Mouse (Mus musculus) spleen, embryonic (tissue): ENCODE results near the gene Rinl.

Experiments
- CTCF ChIA-PET: fragments of 350-600 bp; sonication (Branson Sonifier 250); formaldehyde crosslinking; loops from one replicate; lab custom pipeline; 2022; lab: Charles Lee

The Rinl gene

DNA sequence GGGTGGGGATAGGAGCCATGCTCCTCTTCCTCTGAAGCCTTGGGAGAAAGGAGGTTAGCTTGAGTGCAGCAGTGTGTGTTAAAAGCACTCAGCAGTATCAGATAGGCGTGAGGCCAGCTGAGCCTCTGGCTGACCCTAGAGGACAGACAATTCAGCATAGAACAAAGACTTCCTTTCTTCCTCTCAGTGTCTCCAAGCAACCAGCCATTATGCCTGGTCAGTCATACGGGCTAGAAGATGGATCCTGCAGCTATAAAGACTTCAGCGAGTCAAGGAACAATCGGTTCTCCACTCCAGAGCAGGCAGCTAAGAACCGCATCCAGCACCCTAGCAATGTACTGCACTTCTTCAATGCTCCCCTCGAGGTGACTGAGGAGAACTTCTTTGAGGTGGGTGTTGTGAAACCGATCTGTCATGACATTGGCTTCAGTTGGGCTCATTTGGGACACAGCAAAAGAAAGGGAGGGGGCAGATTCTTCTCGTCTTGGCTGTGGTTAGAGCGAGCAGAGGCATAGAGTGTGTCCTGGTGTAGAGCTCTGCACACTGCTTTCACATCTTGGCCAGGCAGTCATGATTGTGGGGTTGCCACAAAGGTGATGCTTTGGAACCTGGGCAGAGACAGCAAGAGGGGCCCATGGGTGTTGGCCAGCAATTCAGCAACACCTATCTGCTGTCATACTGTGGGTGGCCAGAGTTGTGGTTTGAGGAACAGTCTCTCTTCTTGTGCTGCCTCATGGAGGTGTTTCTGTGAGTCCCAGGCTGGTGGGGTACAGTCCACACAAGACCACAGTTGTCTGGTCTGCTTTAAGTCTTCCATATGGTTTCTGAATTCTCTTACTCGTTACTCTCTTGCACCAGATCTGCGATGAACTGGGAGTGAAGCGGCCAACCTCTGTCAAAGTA lies 31.8 kb downstream of the Rinl start:
- CTCF ChIA-PET, result interaction anchor here (0.7 kb wide), 1 partner anchor 23 kb away, joined by 3 read pairs; no protein-coding TSS in a partner anchor

DNA sequence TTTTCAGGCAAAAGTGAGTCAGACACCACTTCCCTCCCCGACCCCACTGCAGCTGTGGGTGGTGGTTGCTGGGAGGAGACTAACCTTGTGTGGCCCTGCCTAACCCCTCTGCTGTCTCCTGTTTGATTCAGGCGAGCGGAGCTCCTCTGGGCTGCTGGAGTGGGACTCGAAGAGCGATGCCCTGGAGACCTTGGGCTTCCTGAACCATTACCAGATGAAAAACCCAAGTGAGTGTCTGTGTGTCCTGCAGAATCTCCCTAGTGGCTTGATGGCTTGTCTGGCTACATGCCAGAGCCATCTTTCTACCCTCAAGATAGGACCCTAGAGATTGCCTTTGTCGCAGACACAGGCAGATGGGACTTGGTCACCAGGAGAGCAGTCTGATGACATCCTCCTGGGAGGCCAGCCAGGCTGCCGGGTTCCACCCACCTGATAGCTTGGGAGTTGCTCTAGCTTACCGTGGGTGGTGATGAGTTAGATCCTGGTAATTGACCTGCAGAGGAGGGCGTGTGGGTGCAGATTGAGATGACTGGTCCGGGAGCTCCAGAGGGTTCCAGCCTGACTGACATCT lies 32.6 kb downstream of the Rinl start:
- CTCF ChIA-PET, result interaction anchor here (0.7 kb wide), 1 partner anchor 24 kb away, joined by 3 read pairs; no protein-coding TSS in a partner anchor

DNA sequence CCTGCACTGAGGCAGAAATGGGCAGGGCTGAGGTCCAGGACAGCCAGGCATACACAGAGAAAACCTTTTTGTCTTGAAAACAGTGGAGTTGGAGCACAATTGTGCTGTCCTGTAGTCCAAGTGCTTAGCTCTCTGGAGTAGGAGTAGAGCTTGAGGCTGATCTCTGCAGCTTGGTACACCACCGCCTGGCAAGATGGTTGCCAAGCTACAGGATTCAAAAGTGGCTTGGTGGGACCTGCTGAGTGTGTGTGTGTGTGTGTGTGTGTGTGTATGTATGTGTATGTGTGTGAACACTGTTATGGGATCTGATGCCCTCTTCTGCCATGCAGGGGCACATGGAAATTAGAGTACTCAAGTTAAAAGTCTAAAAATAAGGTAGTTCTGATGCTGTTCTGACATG lies 33.8 kb downstream of the Rinl start:
- CTCF ChIA-PET, result interaction anchor here (0.7 kb wide), 1 partner anchor 13 kb away, joined by 5 read pairs; no protein-coding TSS in a partner anchor

DNA sequence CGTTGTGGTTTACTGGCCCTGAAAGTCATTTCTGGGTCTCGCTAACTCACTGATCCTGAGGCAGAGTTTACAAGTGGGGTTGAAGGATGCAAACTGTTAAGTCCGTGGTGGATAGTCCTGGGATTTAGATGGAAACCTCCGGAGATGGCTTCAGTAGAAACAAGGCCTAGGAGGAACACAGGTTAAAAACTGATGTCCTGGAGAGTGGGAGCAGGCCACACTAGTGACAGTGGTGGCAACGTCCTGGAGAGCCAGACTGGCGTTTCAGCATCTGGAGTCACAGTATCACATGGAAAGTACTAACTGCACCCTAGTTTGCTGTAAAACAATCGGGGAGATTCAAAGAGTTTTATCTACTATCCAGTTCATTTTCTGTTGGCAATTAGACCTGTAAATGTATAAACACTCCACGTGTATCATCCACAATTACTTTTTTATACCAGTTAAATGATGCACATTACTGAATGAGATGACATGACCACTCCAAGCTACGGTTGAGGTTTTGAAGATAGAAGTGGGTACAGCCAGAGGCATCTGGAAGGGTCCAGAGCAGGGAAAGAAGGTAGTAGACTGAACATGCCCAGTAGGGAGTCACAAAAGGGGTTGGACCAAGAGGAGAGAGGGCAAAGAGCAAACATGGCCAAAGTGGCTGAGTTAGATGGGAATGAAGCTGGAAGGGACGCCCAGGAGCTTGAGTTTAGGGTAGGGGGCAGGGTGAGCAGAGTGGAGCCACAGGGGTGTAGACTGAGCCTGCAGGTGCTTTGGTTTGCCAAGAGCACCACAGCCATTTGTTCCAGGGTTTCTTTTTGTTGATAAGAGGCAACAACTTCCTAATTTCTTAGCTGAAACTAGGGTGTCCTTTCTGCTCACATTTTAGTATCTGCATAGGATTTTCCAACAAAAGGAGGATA lies 34.5 kb downstream of the Rinl start:
- CTCF ChIA-PET, result interaction anchor here (0.6 to 1.2 kb wide), 3 partner anchors 43 to 176 kb away, joined by 3 to 16 read pairs (median 3); no protein-coding TSS in a partner anchor

DNA sequence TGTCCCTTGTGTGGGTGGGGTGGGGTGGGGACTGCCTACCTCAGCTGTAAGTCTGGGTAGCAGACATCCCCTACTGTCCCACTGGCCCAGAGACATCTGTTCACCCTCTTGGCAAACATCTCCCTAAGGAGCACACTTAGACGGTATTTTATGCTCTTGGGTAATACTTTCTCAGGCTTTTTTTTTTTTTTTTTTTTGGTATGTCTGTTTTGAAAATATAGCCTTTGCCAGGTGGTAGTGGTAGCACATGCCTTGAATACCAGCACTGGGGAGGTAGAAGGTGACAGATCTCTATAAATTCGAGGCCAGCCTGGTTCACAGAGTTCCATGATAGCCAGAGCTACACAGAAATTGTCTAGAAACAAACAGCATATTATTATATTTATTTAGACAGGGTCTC lies 35.2 kb downstream of the Rinl start:
- CTCF ChIA-PET, result interaction anchor here (0.6 to 1.2 kb wide), 3 partner anchors 44 to 176 kb away, joined by 3 to 16 read pairs (median 3); no protein-coding TSS in a partner anchor

DNA sequence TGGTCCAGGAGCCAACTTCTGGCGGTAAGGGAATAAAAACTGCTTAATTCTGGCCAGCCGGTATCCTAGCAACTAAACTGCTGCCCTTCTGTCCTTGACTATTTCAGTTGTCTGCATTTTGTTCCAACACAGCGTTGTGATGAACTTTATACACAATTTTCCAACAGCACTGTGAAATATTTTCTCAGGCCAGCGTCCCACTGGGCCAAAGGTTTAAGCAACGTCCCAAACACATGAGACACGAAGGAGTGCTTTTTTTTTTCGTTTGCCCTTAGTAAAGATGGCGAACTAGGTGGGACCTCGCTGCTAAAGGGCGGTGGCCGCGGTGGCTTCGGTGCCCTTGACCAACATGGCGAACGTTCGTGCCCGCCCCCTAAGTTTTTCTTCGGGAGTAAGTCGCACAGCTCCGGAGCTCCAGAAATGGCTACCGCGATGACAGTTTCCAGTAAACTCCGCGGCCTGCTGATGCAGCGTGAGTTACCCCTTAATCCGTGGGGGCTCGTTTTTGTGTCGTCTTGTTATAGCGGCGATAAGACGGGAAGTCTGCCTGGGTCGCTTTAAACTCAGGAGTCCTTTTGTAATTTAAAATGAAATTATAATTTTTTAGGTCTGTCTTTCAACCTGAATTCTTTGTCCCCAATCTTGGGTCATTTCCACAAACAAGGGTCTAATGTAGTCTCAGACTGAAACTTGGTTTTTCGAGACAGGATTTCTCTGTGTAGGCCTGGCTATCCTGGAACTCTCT lies 36.3 kb downstream of the Rinl start, which contains the start of gene Ech1:
Gene Ech1, plus strand, starts transcription at position 277 of the 745 bp plus-strand sequence.
- CTCF ChIA-PET, result no interaction called here

DNA sequence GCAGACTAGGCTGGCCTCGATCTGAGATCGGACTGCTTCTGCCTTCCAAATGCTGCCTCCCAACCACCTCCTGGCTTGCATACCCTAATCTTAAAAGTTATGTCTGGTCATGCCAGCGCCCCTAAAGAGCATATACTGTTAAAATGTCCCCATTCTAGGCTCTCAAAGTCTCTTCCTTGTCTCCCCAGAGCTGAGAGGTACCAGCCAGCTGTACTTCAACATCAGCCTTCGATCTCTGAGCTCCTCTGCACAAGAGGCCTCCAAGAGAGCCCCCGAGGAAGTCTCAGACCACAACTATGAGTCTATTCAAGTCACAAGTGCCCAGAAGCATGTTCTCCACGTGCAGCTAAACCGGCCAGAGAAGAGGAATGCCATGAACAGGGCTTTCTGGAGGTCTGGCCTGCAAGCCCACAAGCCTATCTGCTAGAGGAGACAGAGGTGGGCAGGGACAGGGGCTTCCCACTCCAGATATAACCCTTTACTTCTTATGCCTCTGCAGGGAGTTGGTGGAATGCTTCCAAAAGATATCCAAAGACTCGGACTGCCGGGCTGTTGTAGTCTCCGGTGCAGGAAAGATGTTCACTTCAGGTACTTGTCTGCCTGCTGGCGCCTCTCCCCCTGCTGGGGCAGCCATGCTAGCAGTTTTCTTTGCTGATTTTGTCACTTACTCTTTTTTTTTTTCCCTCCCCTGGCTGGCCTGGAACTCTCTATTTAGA lies 37.1 kb downstream of the Rinl start:
- CTCF ChIA-PET, result interaction anchor here (1.0 kb wide), 1 partner anchor 215 kb away, joined by 3 read pairs; no protein-coding TSS in a partner anchor

DNA sequence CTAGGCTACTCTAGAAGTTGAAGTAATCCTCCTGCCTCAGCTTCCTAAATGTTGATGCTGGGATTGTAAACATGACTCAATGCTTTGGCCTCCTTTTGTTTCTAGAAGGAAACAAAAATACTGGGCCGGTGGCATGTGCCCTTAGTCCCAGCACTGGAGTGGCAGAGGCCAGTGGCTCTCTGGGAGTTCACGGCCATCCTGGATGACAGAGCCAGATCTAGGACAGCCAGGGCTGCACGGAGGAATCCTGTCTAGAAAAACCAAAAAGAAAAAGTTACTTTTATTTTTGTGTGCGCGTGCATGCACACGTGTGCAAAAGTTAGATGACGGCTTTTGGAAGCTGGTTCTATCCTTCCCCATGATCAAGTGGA lies 37.6 kb downstream of the Rinl start:
- CTCF ChIA-PET, result interaction anchor here (1.0 to 1.1 kb wide), 2 partner anchors 17 to 215 kb away, joined by 3 to 4 read pairs; no protein-coding TSS in a partner anchor

DNA sequence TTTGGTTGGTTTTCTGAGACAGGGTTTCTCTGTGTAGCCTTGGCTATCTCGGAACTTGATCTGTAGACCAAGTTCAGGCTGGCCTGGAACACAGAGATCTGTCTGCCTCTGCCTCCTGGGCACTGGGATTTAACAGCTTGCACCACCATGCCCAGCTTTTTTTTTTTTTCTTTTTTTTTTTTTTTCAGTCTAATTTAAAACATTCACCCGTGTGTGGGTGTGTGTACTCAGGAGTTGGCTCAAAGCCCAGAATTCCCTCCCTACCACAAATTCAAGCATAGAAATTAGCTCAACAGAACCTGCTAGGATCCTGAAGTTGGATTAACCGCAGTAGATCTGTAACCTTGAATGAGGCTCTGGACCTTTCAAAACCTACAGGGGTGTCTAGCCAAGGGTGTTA lies 38.6 kb downstream of the Rinl start:
- CTCF ChIA-PET, result interaction anchor here (1.0 to 1.1 kb wide), 2 partner anchors 18 to 34 kb away, joined by 4 to 9 read pairs; no protein-coding TSS in a partner anchor

DNA sequence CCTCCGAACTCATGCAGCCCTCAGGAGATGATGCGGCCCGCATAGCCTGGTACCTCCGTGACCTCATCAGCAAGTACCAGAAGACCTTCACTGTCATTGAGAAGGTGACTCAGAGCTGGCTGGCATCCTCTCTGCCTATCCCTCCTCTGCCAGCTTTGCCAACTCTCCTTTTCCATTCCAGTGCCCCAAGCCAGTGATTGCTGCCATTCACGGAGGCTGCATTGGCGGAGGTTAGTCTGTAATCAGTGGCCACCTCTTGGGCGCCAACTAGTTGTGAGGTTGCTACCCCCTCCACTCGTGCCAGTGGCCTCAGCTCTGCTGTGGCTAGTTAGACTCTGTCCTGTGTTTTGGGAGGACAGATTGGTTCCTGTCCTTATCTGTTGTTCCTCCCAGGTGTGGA lies 41.1 kb downstream of the Rinl start:
- CTCF ChIA-PET, result no interaction called here

DNA sequence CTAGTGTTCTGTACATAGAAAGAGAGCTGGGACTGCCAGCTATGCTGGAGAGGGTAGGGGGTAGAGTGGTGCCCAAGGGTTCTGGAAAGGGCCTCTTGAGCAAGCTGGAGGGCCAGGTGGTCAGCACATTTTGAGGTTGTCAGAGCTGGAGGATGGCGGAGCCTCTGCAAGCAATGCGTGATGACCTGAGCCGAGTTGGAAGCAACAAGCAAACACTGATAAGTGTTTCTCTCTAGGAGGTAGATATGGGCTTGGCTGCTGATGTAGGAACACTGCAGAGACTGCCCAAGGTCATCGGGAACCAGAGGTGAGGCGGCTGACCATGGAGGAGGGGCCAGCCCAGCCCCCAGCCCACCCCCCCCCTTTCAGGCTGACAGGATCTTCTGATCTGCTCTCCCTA lies 42.2 kb downstream of the Rinl start:
- CTCF ChIA-PET, result interaction anchor here (0.6 kb wide), 1 partner anchor 36 kb away, joined by 13 read pairs; no protein-coding TSS in a partner anchor

DNA sequence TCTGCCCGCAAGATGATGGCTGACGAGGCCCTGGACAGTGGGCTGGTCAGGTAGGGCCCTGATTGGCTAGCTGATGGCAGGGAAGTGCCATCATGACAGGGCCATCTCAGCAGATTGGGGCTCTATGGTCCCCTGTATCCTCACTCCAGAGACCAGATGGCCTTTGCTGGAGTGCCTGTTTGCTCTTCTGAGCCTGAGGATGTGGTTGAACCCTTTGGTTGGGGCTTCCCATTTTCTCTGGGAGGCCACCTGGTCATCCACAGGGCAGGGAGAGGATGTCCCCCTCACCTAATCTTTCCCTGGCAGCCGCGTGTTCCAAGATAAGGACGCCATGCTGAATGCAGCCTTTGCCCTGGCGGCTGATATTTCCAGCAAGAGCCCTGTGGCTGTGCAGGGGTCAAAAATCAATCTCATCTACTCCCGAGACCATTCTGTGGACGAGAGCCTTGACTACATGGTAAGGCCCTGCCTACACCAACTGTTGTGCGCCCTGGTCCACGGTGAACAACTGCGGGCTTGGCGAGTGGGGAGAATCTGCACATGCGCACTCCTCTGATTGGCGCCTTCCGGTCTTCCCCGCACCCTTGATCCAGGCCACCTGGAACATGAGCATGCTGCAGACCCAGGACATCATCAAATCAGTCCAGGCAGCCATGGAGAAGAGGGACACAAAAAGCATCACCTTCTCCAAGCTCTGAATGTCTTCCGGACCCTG lies 42.8 kb downstream of the Rinl start:
- CTCF ChIA-PET, result no interaction called here

DNA sequence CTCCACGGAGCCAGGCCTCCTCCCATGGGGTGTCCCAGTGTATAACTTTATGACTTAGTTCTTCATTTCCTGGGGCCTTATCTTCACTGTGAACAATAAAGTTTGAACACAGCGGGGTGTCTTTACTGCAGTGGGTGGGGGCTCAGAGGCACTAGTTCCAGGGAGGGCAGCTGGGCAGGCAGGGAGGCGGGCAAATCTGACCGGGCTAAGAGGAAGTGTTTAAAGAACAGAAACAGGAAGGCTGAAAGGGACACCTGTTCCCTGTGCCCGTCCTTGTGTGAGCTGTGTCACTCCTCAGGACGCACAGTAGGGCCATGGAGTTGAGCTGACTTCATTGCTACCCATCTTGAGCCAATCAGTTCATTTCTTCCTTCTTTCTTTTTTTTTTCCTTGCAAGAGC lies 43.4 kb downstream of the Rinl start:
- CTCF ChIA-PET, result no interaction called here

DNA sequence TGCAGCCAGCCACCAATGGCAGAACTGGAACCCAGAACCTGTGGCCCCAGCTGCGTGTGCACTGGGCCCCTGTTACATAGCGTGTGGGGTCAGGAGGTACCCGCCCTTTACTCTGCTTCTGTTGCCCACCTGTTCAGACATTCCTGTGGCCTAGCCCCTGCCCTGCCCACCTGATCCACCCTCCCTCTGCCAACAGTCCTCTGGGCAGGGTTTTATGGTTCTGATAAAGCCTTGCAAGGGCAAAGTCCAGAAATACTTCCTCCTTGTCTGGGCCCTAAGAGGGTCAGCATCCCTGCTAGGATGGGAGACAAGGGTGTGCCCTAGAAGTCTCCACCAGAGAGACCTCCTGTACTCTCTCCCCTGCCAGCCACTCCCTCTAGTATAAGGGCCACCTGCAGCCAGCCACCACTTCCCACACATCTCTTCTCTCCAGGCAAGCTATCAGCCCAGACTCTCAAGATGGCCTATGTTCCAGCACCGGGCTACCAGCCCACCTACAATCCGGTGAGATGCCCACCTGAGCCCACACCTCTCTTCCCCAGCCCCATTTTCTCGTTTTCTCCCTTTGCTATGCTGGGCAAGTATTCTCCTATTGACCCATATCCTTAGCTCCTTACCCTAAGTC lies 45.1 kb downstream of the Rinl start, which contains the start of gene Lgals4:
Gene Lgals4, plus strand, starts transcription at position 132 of the 625 bp plus-strand sequence.
- CTCF ChIA-PET, result interaction anchor here (1.0 kb wide), 1 partner anchor 54 kb away, joined by 6 read pairs; no protein-coding TSS in a partner anchor

DNA sequence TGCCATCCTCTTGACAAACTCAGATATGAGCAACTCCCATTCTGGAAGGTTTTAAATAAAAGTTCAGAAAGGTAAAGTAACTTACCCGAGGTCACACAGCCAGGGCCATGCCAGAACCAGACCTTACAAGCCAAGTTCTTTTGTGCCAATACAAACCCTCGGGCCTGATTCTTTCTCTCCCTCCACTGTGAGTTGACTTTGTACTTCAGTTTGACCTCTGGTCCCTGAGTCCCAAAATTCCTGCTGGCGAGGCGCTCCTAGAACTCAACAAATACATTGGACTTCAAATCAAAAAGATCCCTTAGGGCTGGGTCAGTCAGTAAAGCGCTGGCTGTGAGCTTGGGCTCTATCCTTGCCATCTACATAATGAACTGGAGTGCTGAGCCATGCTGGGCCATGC lies 48.2 kb downstream of the Rinl start:
- CTCF ChIA-PET, result no interaction called here

DNA sequence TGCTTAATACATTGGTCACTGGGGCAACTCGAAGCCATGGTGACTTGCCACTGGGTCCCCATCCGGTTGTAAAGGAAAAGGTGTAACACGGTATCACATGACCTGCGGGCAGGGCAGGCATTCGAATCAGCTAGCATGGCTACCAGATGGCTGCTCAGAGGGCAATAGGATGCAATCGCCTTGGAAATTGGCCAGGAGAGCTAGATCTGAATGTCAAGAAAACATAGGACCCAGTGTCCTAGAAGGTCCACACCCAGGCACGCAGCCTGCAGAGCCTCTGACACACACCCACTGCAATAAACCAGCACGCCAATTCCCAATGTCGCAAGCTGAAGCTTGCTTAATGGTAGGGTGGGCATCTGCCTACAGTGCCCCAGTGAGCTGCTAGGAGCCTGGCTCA lies 49.6 kb downstream of the Rinl start:
- CTCF ChIA-PET, result interaction anchor here (0.6 kb wide), 1 partner anchor 48 kb away, joined by 3 read pairs; no protein-coding TSS in a partner anchor

DNA sequence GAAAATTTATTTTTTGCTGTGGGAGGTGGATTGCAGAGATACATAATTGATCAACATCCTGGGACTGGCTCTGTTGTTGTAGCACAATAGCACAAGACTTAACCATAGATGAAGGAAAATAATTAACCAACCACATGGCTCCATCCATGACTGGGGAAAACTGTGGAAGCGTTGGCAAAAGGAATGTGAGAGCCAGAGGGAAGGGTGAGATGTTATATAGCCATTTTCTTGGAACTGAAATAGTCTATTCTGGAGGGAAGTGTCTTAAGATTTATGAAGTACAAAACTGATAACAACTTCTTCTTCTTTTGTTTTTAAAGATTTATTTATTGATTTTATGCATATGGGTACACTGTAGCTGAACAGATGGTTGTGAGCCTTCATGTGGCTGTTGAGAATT lies 58.5 kb downstream of the Rinl start:
- CTCF ChIA-PET, result interaction anchor here (0.7 kb wide), 1 partner anchor 15 kb away, joined by 3 read pairs; no protein-coding TSS in a partner anchor
